Mouse (Mus musculus) left cerebral cortex, postnatal 4 days (tissue): ENCODE results near the gene Prkd1. TPM values are rescaled to one million over a fixed set of nuclear protein-coding genes. Genes with fewer than 3 reads are reported as not detected.
A peak's percentile ranks its signal among the peaks of the same experiment; 100 is the strongest.

Source experiments
- DNase-seq: peaks from one replicate; pipeline ENCODE4 v3.0.0-alpha.2; 2022
- intact Hi-C: fragments of 180-260 bp; cut with DNase I; formaldehyde crosslinking; loops from one replicate; pipeline ENCODE4 v1.15.1; 2025
- total RNA-seq, 2 experiments: library from RNA; stranded (reverse); gene quantifications; 2 replicates each; pipeline ENCODE4 v1.2.3; 2021

The Prkd1 gene
- total RNA-seq, 2 experiments from 2014 or later = 9.4 to 10.2 TPM

DNA sequence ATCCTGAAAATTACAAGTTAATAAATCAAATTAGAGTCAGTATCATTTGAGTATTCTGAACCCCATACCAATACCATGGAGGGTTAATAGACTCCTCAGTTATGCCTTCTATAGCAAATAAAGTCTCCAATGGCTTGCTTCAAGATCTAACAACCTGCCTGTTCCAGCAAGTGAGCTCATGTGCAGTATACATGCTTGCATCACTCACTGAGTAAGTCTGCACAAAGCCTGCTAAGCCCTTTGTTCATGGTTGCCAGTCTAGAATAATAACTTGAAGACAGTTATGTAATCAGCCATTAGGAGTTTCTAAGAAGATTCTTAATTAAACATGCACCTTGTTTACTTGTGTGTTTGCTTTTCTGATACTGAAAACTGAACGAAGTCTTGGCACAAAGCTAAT, 88.4 kb downstream of the Prkd1 start:
- DNase-seq = no peak
- intact Hi-C loops = no loop called here

GRCm38 (mm10) chr12:50558231-50558630, 90.7 kb downstream of the Prkd1 start:
- no peak for DNase-seq
- intact Hi-C loops = no loop called here

GRCm38 (mm10) chr12:50554214-50554613, 94.7 kb downstream of the Prkd1 start:
- no peak for DNase-seq
- intact Hi-C loops = no loop called here

- intact Hi-C loops = no loop called here
- peak; percentile 78 for DNase-seq
Measured at GRCm38 (mm10) chr12:50549860-50550555, 98.9 kb downstream of the Prkd1 start.

GRCm38 (mm10) chr12:50546394-50546793, 102.5 kb downstream of the Prkd1 start:
- intact Hi-C loops = no loop called here
- DNase-seq = peak; percentile 16

GRCm38 (mm10) chr12:50545610-50545919, 103.3 kb downstream of the Prkd1 start:
- DNase-seq = no peak
- intact Hi-C loops = no loop called here

DNA sequence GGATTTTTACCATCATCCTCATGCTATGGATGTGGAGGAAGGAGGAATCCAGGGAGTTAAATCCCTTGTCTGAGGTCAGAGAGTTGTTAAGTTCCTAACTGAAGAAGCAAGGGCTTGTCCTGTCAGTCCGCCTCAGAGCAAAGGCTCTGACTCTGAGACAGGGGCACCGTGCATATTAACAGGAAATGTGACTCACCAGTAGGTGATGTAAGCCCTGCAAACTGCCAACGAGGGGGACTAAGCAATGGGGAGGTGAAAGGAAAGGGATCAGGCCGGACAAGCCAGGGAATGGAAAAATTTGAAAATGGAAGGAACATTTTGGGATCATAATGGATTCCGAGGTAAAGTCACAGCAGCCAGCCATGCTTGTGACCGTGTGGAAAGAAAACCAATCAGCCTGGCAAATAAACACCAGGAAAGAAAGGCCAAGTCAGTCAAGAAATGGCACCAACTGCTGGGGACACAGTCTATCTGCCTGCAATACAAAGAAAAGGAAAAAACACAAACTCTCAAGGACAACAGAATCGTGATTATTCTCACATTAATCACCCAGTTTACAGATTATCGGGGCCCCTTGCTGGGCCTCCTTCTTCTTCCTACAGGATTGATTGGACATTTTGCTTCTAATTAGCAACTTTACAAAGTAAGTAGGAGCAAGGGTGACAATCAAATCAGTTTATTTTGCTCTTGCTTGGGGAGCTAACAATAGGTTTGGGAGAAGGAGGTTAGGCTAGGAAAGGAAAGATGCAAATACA, 103.9 kb downstream of the Prkd1 start:
- intact Hi-C loops = no loop called here
- DNase-seq = no peak

DNA sequence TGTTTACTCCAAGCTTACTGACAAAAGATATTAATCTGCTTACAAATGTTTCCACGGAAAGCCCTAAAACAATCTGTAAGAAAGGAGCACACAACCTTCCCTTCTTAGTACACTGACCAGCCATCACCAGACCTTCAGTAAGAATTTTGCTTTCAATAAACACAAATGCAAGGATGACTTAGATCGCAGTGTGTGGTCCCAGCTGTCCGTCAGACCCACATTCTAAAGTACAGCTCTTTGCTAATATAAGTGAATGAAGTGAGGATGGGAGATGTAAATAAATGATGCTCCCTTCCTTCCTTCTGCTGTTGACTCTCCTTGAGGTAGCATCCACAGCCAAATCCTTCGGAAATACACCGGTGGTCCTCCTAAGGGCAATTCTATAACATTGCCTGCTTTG, 108.1 kb downstream of the Prkd1 start:
- no peak for DNase-seq
- intact Hi-C loops = no loop called here

GRCm38 (mm10) chr12:50538296-50538965, 110.5 kb downstream of the Prkd1 start:
- DNase-seq = no peak
- intact Hi-C loops = loop anchor here (10.0 kb wide), 1 partner anchor 224 kb away; no protein-coding TSS in a partner anchor

- DNase-seq = no peak
- intact Hi-C loops = loop anchor here (10.0 kb wide), 1 partner anchor 223 kb away; no protein-coding TSS in a partner anchor
Measured at GRCm38 (mm10) chr12:50537761-50538160, 111.1 kb downstream of the Prkd1 start.

DNA sequence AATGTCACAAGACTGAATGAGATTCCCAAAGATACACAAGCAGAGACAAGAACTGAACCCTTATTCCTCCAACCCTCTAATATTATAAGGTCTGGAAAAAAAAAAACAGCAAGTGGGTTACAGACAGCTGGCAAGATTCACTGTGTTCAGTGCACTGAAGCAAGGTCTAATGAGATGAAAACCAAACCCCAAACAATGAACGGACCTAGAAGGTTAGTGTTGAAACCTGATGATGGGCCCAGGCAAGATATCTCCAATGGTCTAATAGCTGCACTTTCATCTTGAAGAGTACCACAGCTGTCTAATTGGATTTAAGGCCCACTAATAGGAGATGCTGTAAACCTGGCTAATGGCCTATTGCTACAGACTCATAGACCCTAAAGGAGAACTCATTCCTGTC, 111.9 kb downstream of the Prkd1 start:
- no peak for DNase-seq
- intact Hi-C loops = loop anchor here (10.0 kb wide), 1 partner anchor 222 kb away; no protein-coding TSS in a partner anchor

- no peak for DNase-seq
- intact Hi-C loops = no loop called here
Measured at GRCm38 (mm10) chr12:50528633-50529032, 120.3 kb downstream of the Prkd1 start.

DNA sequence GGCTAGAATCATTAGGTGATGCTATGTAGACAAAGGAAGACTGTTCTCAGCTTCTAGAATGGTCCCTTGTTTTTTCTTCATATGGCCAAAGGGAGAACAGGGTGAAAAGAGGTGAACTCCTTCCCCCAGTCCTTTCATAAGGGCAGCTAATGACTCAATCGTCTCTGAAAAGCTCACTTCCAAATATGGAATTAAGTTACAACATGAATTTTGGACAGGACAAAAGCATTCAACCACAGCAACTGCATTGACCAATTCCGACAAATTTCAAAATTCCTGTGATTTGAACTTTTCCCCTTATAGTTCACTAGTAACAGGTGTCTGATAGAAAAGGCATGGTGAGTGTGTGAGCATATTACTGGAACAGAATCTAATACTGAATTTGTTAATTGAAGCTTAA, 124.8 kb downstream of the Prkd1 start:
- intact Hi-C loops = no loop called here
- DNase-seq = no peak

DNA sequence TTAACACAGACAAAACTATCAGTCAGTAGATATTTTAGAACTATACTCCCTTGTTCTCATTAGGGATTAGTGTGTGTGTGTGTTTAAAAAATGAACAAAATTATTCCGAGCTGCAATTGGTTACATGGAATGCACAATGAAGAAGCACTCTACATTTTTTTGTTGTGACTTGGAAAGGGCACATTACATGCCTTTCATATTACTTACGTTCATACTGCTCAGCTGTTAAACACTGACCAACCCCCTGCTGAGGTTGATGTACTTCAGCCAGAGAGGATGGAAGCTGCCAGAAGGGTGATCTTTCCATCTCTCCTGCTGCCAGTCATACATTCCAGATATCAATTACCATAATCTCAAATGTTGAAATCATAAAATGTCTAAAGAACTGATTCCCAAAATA, 134.4 kb downstream of the Prkd1 start:
- intact Hi-C loops = no loop called here
- peak; percentile 6 for DNase-seq

DNA sequence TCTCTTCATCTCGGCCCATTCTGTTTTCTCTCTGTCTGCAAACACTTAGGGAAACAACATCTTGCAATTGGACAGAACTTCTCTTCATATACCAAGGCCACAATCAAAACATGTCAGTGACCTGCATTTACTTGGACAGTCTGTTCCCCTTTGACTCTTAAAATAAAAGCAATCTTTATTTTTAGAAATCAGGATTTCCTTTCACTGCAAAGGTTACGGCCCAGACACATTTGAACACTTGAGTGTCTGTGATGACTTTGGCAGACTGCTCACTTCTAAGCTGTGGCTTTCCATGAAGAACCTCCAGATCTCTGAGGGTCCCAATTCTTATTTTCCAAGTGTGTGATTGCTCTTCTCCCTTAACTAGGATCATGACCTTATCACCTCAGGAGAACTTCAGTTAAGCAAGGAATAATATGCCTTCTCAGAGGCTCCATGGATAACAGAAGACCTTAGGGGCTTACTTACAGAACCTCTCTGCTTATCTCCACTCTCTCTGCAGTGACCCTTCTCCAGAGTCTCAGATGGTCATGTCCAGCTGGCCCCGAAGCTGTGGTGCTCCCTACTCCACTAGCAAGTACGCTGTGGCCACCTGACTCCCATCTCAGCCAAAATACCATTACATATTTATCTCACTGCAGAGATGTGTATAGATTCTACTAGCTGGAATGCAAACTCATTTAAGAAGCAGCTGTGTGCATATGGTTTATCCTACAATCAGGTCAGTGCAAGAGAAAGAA, 137.2 kb downstream of the Prkd1 start:
- intact Hi-C loops = no loop called here
- no peak for DNase-seq

- intact Hi-C loops = no loop called here
- DNase-seq = no peak
Measured at GRCm38 (mm10) chr12:50508762-50509161, 140.1 kb downstream of the Prkd1 start.

- intact Hi-C loops = no loop called here
- no peak for DNase-seq
Measured at GRCm38 (mm10) chr12:50499796-50500504, 148.9 kb downstream of the Prkd1 start.

DNA sequence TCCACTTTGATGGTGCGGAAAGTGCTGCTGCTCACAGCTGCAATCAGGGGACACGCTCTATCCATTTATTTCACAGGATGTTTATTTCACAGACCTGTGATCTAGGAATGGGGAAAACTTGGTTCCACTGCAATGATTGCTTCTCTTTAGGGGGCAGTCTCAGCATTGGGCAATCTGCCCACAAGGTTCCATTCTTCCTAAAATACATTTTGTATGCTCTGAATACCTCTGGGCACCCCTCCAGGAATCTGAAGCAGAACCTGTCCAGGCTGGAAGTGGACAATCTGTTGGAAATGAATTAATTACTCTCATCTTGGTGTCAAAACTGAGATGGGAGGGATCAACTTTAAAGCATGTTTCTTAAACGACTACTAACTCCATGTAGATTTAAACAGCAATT, 152.9 kb downstream of the Prkd1 start:
- DNase-seq = peak; percentile 69
- intact Hi-C loops = no loop called here

DNA sequence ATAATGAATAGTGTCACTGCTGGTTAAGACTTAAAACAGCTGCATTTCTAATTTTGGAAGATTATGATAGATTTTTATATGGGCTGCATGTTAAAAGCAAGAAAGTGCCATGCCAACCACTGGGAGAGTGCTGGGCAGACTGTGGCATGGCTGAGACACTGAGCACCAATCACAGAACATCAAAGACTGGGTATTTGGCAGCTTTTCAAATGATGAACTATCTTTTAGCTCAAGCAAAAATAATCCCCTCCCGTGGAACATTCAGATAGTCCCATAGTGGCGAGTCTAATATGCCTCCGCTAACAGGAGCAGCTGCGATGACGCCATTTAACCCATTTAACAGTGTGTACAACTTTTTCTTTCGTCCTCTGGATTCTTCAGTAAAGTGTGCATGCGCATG, 169.1 kb downstream of the Prkd1 start:
- intact Hi-C loops = no loop called here
- no peak for DNase-seq

GRCm38 (mm10) chr12:50457151-50457550, 191.7 kb downstream of the Prkd1 start:
- intact Hi-C loops = no loop called here
- DNase-seq = peak; percentile 12
